Mouse (Mus musculus): Measurements from ENCODE around the gene Ctla4. TPM values are rescaled to one million over a fixed set of nuclear protein-coding genes. Genes with fewer than 3 reads are reported as not detected.

Ctla4 gene
- polyA plus RNA-seq, 1 experiment from 2014 or later = not detected

GRCm38 (mm10) chr1:60904456-60904978 lies 17.7 kb downstream of the Ctla4 start:
- WGBS = 92% methylated on average over 2 of the region's 2 CpGs
- no peak for ATAC-seq (replicated peaks; ENCODE audit: low FRiP score, low TSS enrichment, low read depth)

DNA sequence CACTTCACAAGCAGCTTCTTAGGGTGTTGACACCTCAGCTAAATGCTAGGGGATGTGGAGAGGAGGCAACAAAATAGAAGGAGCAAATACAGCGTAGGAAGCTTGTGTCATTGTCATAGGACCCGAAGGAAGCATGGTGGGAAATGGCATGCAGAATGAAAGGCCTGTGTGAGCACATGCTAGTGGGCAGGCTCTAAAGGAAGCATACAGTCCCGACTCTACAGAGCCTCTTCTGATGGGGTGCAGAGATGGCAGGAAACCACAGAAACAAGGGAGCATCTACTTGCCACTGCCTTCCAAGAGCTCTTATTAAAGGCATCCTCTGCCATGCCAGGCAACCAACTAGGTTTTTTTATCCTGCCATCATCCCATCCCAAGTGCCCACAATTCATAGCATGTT lies 20.7 kb downstream of the Ctla4 start:
- H3K27ac ChIP-seq (ENCODE audit: low read depth) = no peak overlapping the region
- H3K4me1 ChIP-seq (replicated peaks; ENCODE audit: control insufficient read depth, insufficient read depth, low read length) = no peaks in the 10 kb centered on the region
- H3K36me3 ChIP-seq (ENCODE audit: control insufficient read depth, insufficient read depth, low read length) = no peaks in the 10 kb centered on the region
- no peak for ATAC-seq (replicated peaks; ENCODE audit: low FRiP score, low TSS enrichment, low read depth)
- H3K4me2 ChIP-seq (ENCODE audit: low read length) = no peak overlapping the region
- no peaks in the 10 kb centered on the region for H3K9me3 ChIP-seq (ENCODE audit: control insufficient read depth, low read length)
- H3K9ac ChIP-seq (ENCODE audit: low read length) = no peak overlapping the region
- H3K27me3 ChIP-seq (replicated peaks; ENCODE audit: control insufficient read depth, insufficient read depth, low read length) = no peaks in the 10 kb centered on the region
- 79% methylated on average over 3 of the region's 3 CpGs for WGBS
- no peak for DNase-seq (ENCODE audit: low spot score)
- no peak overlapping the region for H3K4me3 ChIP-seq (ENCODE audit: low read depth, low read length)

More at GRCm38 (mm10) chr1:60904456-60904978, 17.7 kb downstream of the Ctla4 start:
- Histone ChIP-seq H3K4me3 (ENCODE audit: low read depth, low read length) (no peak overlapping the region), H3K27me3 (replicated peaks; ENCODE audit: control insufficient read depth, insufficient read depth, low read length) (no peaks in the 10 kb centered on the region), H3K9ac (ENCODE audit: low read length) (no peak overlapping the region), H3K9me3 (ENCODE audit: control insufficient read depth, low read length) (no peaks in the 10 kb centered on the region), H3K4me2 (ENCODE audit: low read length) (no peak overlapping the region), H3K4me1 (replicated peaks; ENCODE audit: control insufficient read depth, insufficient read depth, low read length) (no peaks in the 10 kb centered on the region), H3K27ac (ENCODE audit: low read depth) (no peak overlapping the region), H3K36me3 (ENCODE audit: control insufficient read depth, insufficient read depth, low read length) (no peaks in the 10 kb centered on the region)
- DNase-seq (ENCODE audit: low spot score) = no peak

- H3K9me3 ChIP-seq (ENCODE audit: control insufficient read depth, low read length) = no peaks in the 10 kb centered on the region
- H3K4me2 ChIP-seq (ENCODE audit: low read length) = no peak overlapping the region
- DNase-seq (ENCODE audit: low spot score) = no peak
- WGBS = 85% methylated on average over 9 of the region's 9 CpGs
- H3K27ac ChIP-seq (ENCODE audit: low read depth) = no peak overlapping the region
- no peaks in the 10 kb centered on the region for H3K4me1 ChIP-seq (replicated peaks; ENCODE audit: control insufficient read depth, insufficient read depth, low read length)
- no peaks in the 10 kb centered on the region for H3K27me3 ChIP-seq (replicated peaks; ENCODE audit: control insufficient read depth, insufficient read depth, low read length)
- H3K4me3 ChIP-seq (ENCODE audit: low read depth, low read length) = no peak overlapping the region
- H3K36me3 ChIP-seq (ENCODE audit: control insufficient read depth, insufficient read depth, low read length) = no peaks in the 10 kb centered on the region
- H3K9ac ChIP-seq (ENCODE audit: low read length) = no peak overlapping the region
- no peak for ATAC-seq (replicated peaks; ENCODE audit: low FRiP score, low TSS enrichment, low read depth)
Observed at GRCm38 (mm10) chr1:60908751-60909161, 22.0 kb downstream of the Ctla4 start.

- Histone ChIP-seq H3K36me3 (ENCODE audit: control insufficient read depth, insufficient read depth, low read length) (no peaks in the 10 kb centered on the region), H3K9ac (ENCODE audit: low read length) (no peak overlapping the region), H3K4me1 (replicated peaks; ENCODE audit: control insufficient read depth, insufficient read depth, low read length) (no peaks in the 10 kb centered on the region), H3K9me3 (ENCODE audit: control insufficient read depth, low read length) (no peaks in the 10 kb centered on the region), H3K27me3 (replicated peaks; ENCODE audit: control insufficient read depth, insufficient read depth, low read length) (no peaks in the 10 kb centered on the region), H3K4me3 (ENCODE audit: low read depth, low read length) (no peak overlapping the region), H3K4me2 (ENCODE audit: low read length) (no peak overlapping the region), H3K27ac (ENCODE audit: low read depth) (no peak overlapping the region)
- 65% methylated on average over 1 of the region's 1 CpGs for WGBS
- ATAC-seq (replicated peaks; ENCODE audit: low FRiP score, low TSS enrichment, low read depth) (no peak), DNase-seq (ENCODE audit: low spot score) (no peak)
Observed at GRCm38 (mm10) chr1:60909746-60910145, 22.9 kb downstream of the Ctla4 start.

DNA sequence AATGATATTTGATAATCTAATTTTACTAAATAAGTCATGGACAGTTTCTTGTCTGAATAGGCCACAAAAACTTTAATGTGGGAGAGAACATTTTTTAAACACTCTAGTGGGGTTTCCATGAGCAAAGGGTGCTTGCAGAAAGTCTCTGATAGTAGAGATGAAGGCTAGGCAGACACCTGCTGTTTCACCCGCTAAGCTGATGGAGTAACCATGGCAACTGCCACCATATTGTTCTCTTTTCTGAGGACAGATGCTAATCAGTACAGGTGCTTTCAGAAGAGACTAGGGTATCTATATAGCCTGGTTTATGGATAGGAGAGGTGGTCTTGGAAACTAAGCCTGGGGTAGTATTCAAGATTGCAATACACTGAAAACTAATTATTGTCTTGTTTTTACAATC lies 24.0 kb downstream of the Ctla4 start:
- ATAC-seq (replicated peaks; ENCODE audit: low FRiP score, low TSS enrichment, low read depth) = no peak
- no peaks in the 10 kb centered on the region for H3K9me3 ChIP-seq (ENCODE audit: control insufficient read depth, low read length)
- WGBS = 58% methylated on average over 1 of the region's 1 CpGs

GRCm38 (mm10) chr1:60911631-60912030 lies 24.8 kb downstream of the Ctla4 start:
- DNase-seq (ENCODE audit: low spot score) (no peak), ATAC-seq (replicated peaks; ENCODE audit: low FRiP score, low TSS enrichment, low read depth) (no peak)
- no peak overlapping the region for H3K4me2 ChIP-seq (ENCODE audit: low read length)
- no peaks in the 10 kb centered on the region for H3K27me3 ChIP-seq (replicated peaks; ENCODE audit: control insufficient read depth, insufficient read depth, low read length)
- H3K27ac ChIP-seq (ENCODE audit: low read depth) = no peak overlapping the region
- no peaks in the 10 kb centered on the region for H3K36me3 ChIP-seq (ENCODE audit: control insufficient read depth, insufficient read depth, low read length)
- peaks cover 4% of the 10 kb centered on the region; the same call in 1 of the 2 replicates for H3K4me1 ChIP-seq (replicated peaks; ENCODE audit: control insufficient read depth, insufficient read depth, low read length)
- no peaks in the 10 kb centered on the region for H3K9me3 ChIP-seq (ENCODE audit: control insufficient read depth, low read length)
- H3K4me3 ChIP-seq (ENCODE audit: low read depth, low read length) = no peak overlapping the region
- 79% methylated on average over 3 of the region's 3 CpGs for WGBS
- no peak overlapping the region for H3K9ac ChIP-seq (ENCODE audit: low read length)

More for the DNA sequence above, 24.0 kb downstream of the Ctla4 start:
- no peaks in the 10 kb centered on the region for H3K27me3 ChIP-seq (replicated peaks; ENCODE audit: control insufficient read depth, insufficient read depth, low read length)
- no peak overlapping the region for H3K4me2 ChIP-seq (ENCODE audit: low read length)
- no peak overlapping the region for H3K27ac ChIP-seq (ENCODE audit: low read depth)
- no peak overlapping the region for H3K4me3 ChIP-seq (ENCODE audit: low read depth, low read length)
- H3K4me1 ChIP-seq (replicated peaks; ENCODE audit: control insufficient read depth, insufficient read depth, low read length) = no peaks in the 10 kb centered on the region
- DNase-seq (ENCODE audit: low spot score) = no peak
- no peak overlapping the region for H3K9ac ChIP-seq (ENCODE audit: low read length)
- no peaks in the 10 kb centered on the region for H3K36me3 ChIP-seq (ENCODE audit: control insufficient read depth, insufficient read depth, low read length)

GRCm38 (mm10) chr1:60913305-60913704 lies 26.5 kb downstream of the Ctla4 start:
- Histone ChIP-seq H3K4me3 (ENCODE audit: low read depth, low read length) (no peak overlapping the region), H3K4me2 (ENCODE audit: low read length) (no peak overlapping the region), H3K27me3 (replicated peaks; ENCODE audit: control insufficient read depth, insufficient read depth, low read length) (no peaks in the 10 kb centered on the region), H3K9ac (ENCODE audit: low read length) (no peak overlapping the region), H3K36me3 (ENCODE audit: control insufficient read depth, insufficient read depth, low read length) (no peaks in the 10 kb centered on the region), H3K4me1 (replicated peaks; ENCODE audit: control insufficient read depth, insufficient read depth, low read length) (peaks cover 4% of the 10 kb centered on the region; the same call in 1 of the 2 replicates), H3K9me3 (ENCODE audit: control insufficient read depth, low read length) (no peaks in the 10 kb centered on the region), H3K27ac (ENCODE audit: low read depth) (no peak overlapping the region)
- DNase-seq (ENCODE audit: low spot score) (no peak), ATAC-seq (replicated peaks; ENCODE audit: low FRiP score, low TSS enrichment, low read depth) (no peak)
- WGBS = 83% methylated on average over 4 of the region's 4 CpGs

- 45% methylated on average over 10 of the region's 10 CpGs for WGBS
- ATAC-seq (replicated peaks; ENCODE audit: low FRiP score, low TSS enrichment, low read depth) (no peak), DNase-seq (ENCODE audit: low spot score) (no peak)
- Histone ChIP-seq H3K9me3 (ENCODE audit: control insufficient read depth, low read length) (no peaks in the 10 kb centered on the region), H3K36me3 (ENCODE audit: control insufficient read depth, insufficient read depth, low read length) (no peaks in the 10 kb centered on the region), H3K4me3 (ENCODE audit: low read depth, low read length) (no peak overlapping the region), H3K4me1 (replicated peaks; ENCODE audit: control insufficient read depth, insufficient read depth, low read length) (peaks cover 8% of the 10 kb centered on the region; the same call in 1 of the 2 replicates), H3K4me2 (ENCODE audit: low read length) (no peak overlapping the region), H3K9ac (ENCODE audit: low read length) (no peak overlapping the region), H3K27ac (ENCODE audit: low read depth) (no peak overlapping the region), H3K27me3 (replicated peaks; ENCODE audit: control insufficient read depth, insufficient read depth, low read length) (no peaks in the 10 kb centered on the region)
Observed at GRCm38 (mm10) chr1:60916281-60916781, 29.5 kb downstream of the Ctla4 start.
